Comparison of ENCODE assay signal across 9 mouse cellular contexts in the genomic region with DNA sequence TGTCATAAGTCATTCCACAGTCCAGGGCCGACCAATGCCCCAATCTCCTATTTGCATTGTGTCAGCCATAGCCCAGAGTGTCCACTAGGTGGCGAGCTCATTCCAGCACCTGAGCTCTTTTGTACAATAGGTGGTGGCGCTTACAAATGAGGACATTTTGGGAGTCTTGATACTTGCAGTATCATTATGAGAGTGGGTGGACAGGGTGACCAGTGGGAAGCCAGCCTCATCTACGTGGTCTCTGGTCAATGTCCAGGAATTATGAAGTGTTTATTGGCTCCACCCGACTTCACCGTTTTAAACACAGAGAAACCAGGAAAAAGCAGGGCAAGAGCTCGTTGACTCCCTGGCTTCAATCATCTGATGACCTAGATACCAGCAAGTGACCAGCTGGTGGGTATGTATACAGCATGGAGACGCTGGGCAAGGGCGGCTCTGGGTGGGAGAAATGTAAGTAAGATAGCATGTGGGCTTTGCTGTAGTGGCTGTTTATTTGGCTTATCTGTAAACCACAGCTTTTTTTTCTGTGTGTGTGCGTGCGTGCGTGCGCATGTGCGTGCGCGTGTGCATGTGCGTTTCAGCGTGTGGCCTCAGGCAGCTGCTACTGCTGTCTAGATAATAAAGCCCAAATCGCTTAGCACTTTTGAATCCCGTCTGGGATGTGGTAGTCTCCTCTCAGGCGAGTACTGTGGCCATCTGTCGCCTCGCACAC. TPM values are rescaled to one million over a fixed set of nuclear protein-coding genes. Genes with fewer than 3 reads are reported as not detected.
DNase-seq lines count a peak whose midpoint lies in the region; ATAC-seq and TF ChIP-seq lines count a peak whose summit lies in the region.
"Had no signal": no experiment of that assay in that cellular context is flagged by ENCODE, and none has a peak within 500 bp of the region (broad histone marks: within the 10 kb centered on the region; RNA-seq: fewer than 3 reads in every experiment).

A gene (plus strand): TSS at position 137 of the 712 bp plus-strand sequence.

- H3K27ac ChIP-seq in heart, embryonic 11.5 days (ENCODE audit: low read depth, low read length) = no peak within 1 kb of the TSS
- H3K27ac ChIP-seq in neural tube, embryonic 15.5 days (replicated peaks) = no peak within 1 kb of the TSS

- no peaks in the 10 kb centered on the region for H3K36me3 ChIP-seq in heart, embryonic 11.5 days (ENCODE audit: control insufficient read depth, insufficient read depth, low read length)
- no peaks in the 10 kb centered on the region for H3K36me3 ChIP-seq in neural tube, embryonic 15.5 days

- H3K4me1 ChIP-seq in heart, embryonic 11.5 days (ENCODE audit: control insufficient read depth, insufficient read depth, low read length) = no peaks in the 10 kb centered on the region
- H3K4me1 ChIP-seq in lung, adult 2 months (ENCODE audit: control insufficient read depth, insufficient read depth, low read length) = no peaks in the 10 kb centered on the region
- no peaks in the 10 kb centered on the region for H3K4me1 ChIP-seq in neural tube, embryonic 15.5 days

- peak; percentile 46 for ATAC-seq in heart, embryonic 11.5 days (replicated peaks; ENCODE audit: insufficient number of reproducible peaks, low FRiP score, low TSS enrichment)
- peak; percentile 91 for ATAC-seq in neural tube, embryonic 15.5 days (ENCODE audit: low FRiP score)

- peak; percentile 78 for DNase-seq in CD4-positive, CD25-positive, alpha-beta regulatory T cell, adult 2 months (ENCODE audit: low read depth, low spot score)
- DNase-seq in ZHBTc4 (ENCODE audit: low read depth, low spot score) = peak; percentile 86
- peak; percentile 82 for DNase-seq in embryo, embryonic 10 days (ENCODE audit: low spot score)
- peak; percentile 73 for DNase-seq in kidney, postnatal 10 days
- peak; percentile 44 for DNase-seq in lung, adult 2 months
- DNase-seq in thymus, postnatal 4 days = peak; percentile 75

- WGBS in heart, embryonic 11.5 days (ENCODE audit: insufficient replicate concordance) = 65% methylated on average over 23 of the region's 23 CpGs
- WGBS in lung, adult 2 months = 59% methylated on average over 23 of the region's 23 CpGs
- 65% methylated on average over 23 of the region's 23 CpGs for WGBS in neural tube, embryonic 15.5 days

- H3K9me3 ChIP-seq in heart, embryonic 11.5 days (replicated peaks; ENCODE audit: control insufficient read depth, low read length) = no peaks in the 10 kb centered on the region
- no peaks in the 10 kb centered on the region; the same call in 1 of the 2 replicates for H3K9me3 ChIP-seq in neural tube, embryonic 15.5 days (replicated peaks)

- no peak within 1 kb of the TSS for H3K4me3 ChIP-seq in heart, embryonic 11.5 days (ENCODE audit: low read depth, low read length)
- H3K4me3 ChIP-seq in lung, adult 2 months (replicated peaks; ENCODE audit: extremely low read depth, low read depth, low read length) = no peak within 1 kb of the TSS
- H3K4me3 ChIP-seq in neural tube, embryonic 15.5 days (replicated peaks) = peak within 1 kb of the TSS; percentile 13

- no peak within 1 kb of the TSS for H3K4me2 ChIP-seq in heart, embryonic 11.5 days
- peak within 1 kb of the TSS; percentile 40 for H3K4me2 ChIP-seq in neural tube, embryonic 15.5 days

- TF ChIP-seq CTCF in lung, adult 2 months (IDR thresholded peaks at IDR 0.05; ENCODE audit: insufficient read depth, low read length) = peak; percentile 92

- TF ChIP-seq POLR2A in lung, adult 2 months (IDR thresholded peaks at IDR 0.05; ENCODE audit: borderline replicate concordance, extremely low read depth, low read depth, low read length) = no peak

- no peaks in the 10 kb centered on the region for H3K27me3 ChIP-seq in heart, embryonic 11.5 days (ENCODE audit: control insufficient read depth, insufficient read depth, low read length)
- no peaks in the 10 kb centered on the region for H3K27me3 ChIP-seq in neural tube, embryonic 15.5 days (replicated peaks)

- no peak within 1 kb of the TSS for H3K9ac ChIP-seq in heart, embryonic 11.5 days (ENCODE audit: low read depth, low read length)
- 0 out of 2 replicates have a peak within 1 kb of the TSS, but pooled peaks have one; percentile 14 for H3K9ac ChIP-seq in neural tube, embryonic 15.5 days (replicated peaks)

RNA-seq across cellular contexts. Expression of the gene that starts here (rescaled TPM):
- polyA plus RNA-seq in heart, embryonic 11.5 days (2014; fragmentation: Nextera tagmentation; extraction: Ambion mirVana) = 0.06 and 0.09 TPM in 2 replicates
- polyA plus RNA-seq in lung, adult 2 months (2012; rRNA removed) = 0.09 TPM in 1 of 2 replicates, not detected in the other
- 2.7 and 2.9 TPM in 2 replicates for polyA plus RNA-seq in neural tube, embryonic 15.5 days (2015; fragmentation: Nextera tagmentation; extraction: Ambion mirVana)
- polyA plus RNA-seq: gonadal fat pad, adult 2 months had no signal

Comparison
In these comparisons a context has a peak if more than half of its experiments do, and no peak if none do; other contexts are left out.
1. Peak in ATAC-seq in heart, embryonic 11.5 days; RNA of the gene not detected or under 1 TPM.
2. Peak in DNase-seq in lung, adult 2 months; RNA of the gene not detected or under 1 TPM.